12 mouse cellular contexts compared by ENCODE assay signal in genomic region chr7:119760527-119760951, GRCm38 (mm10). TPM values are rescaled to one million over a fixed set of nuclear protein-coding genes. Genes with fewer than 3 reads are reported as not detected.
A peak's percentile ranks its signal among the peaks of the same experiment; 100 is the strongest.
DNase-seq lines count a peak whose midpoint lies in the region; ATAC-seq lines count a peak whose summit lies in the region.
"Had no signal": no experiment of that assay in that cellular context is flagged by ENCODE, and none has a peak within 500 bp of the region (broad histone marks: within the 10 kb centered on the region; RNA-seq: fewer than 3 reads in every experiment).

TSS of gene Acsm3 (plus strand) at chr7:119760923.

- no peak within 1 kb of the TSS for H3K27ac ChIP-seq in kidney, embryonic 15.5 days
- H3K27ac ChIP-seq in liver, embryonic 15.5 days (replicated peaks): no peak within 1 kb of the TSS
- H3K27ac ChIP-seq in neural tube, embryonic 15.5 days (replicated peaks): no peak within 1 kb of the TSS
- H3K27ac ChIP-seq: hindbrain, embryonic 12.5 days; midbrain, embryonic 13.5 days had no signal

- peak within 1 kb of the TSS; percentile 34 for H3K4me2 ChIP-seq in kidney, embryonic 15.5 days
- H3K4me2 ChIP-seq in liver, embryonic 15.5 days: peak within 1 kb of the TSS; percentile 34
- no peak within 1 kb of the TSS for H3K4me2 ChIP-seq in neural tube, embryonic 15.5 days
- H3K4me2 ChIP-seq: hindbrain, embryonic 12.5 days; midbrain, embryonic 13.5 days had no signal

- H3K27me3 ChIP-seq in kidney, embryonic 15.5 days: no peaks in the 10 kb centered on the region
- no peaks in the 10 kb centered on the region for H3K27me3 ChIP-seq in liver, embryonic 15.5 days
- H3K27me3 ChIP-seq in neural tube, embryonic 15.5 days (replicated peaks): no peaks in the 10 kb centered on the region
- H3K27me3 ChIP-seq: hindbrain, embryonic 12.5 days; midbrain, embryonic 13.5 days had no signal

- DNase-seq in adrenal gland, adult (ENCODE audit: inconsistent age in 2 of 2, low spot score in 1 of 2): peak; percentile 30 to 79
- peak; percentile 46 to 55 for DNase-seq in adrenal gland, postnatal 36 days
- DNase-seq in thymus, postnatal 25 days: no peak
- DNase-seq in c-Kit-positive CD71-positive TER-119-positive erythroid progenitor cells, embryonic 14.5 days (ENCODE audit: low spot score): no peak
- DNase-seq in layer of hippocampus, adult 9-11 months: no peak
- DNase-seq: right cerebral cortex, postnatal 25 days had no signal

- no peak within 1 kb of the TSS for H3K9ac ChIP-seq in kidney, embryonic 15.5 days
- no peak within 1 kb of the TSS for H3K9ac ChIP-seq in liver, embryonic 15.5 days
- H3K9ac ChIP-seq in neural tube, embryonic 15.5 days (replicated peaks): no peak within 1 kb of the TSS
- H3K9ac ChIP-seq: hindbrain, embryonic 12.5 days; midbrain, embryonic 13.5 days had no signal

- ATAC-seq in kidney, embryonic 15.5 days (replicated peaks; ENCODE audit: low FRiP score): peak; percentile 67
- ATAC-seq in liver, embryonic 15.5 days (ENCODE audit: insufficient read depth): peak; percentile 70
- ATAC-seq in neural tube, embryonic 15.5 days (ENCODE audit: low FRiP score): no peak
- ATAC-seq: CD4-positive, CD25-positive, alpha-beta regulatory T cell, adult 4 months; midbrain, embryonic 13.5 days had no signal

- H3K9me3 ChIP-seq in kidney, embryonic 15.5 days (replicated peaks): no peaks in the 10 kb centered on the region
- H3K9me3 ChIP-seq in liver, embryonic 15.5 days (replicated peaks): no peaks in the 10 kb centered on the region
- H3K9me3 ChIP-seq in neural tube, embryonic 15.5 days (replicated peaks): no peaks in the 10 kb centered on the region
- H3K9me3 ChIP-seq: hindbrain, embryonic 12.5 days; midbrain, embryonic 13.5 days had no signal

- 20% methylated on average over 11 of the region's 11 CpGs for WGBS in kidney, embryonic 15.5 days
- 53% methylated on average over 11 of the region's 11 CpGs for WGBS in liver, embryonic 15.5 days (ENCODE audit: insufficient replicate concordance)
- 79% methylated on average over 11 of the region's 11 CpGs for WGBS in neural tube, embryonic 15.5 days

- no peaks in the 10 kb centered on the region for H3K36me3 ChIP-seq in kidney, embryonic 15.5 days
- H3K36me3 ChIP-seq in liver, embryonic 15.5 days (replicated peaks): no peaks in the 10 kb centered on the region
- H3K36me3 ChIP-seq in neural tube, embryonic 15.5 days: no peaks in the 10 kb centered on the region
- H3K36me3 ChIP-seq: hindbrain, embryonic 12.5 days; midbrain, embryonic 13.5 days had no signal

- H3K4me1 ChIP-seq in kidney, embryonic 15.5 days: no peaks in the 10 kb centered on the region
- no peaks in the 10 kb centered on the region for H3K4me1 ChIP-seq in liver, embryonic 15.5 days (replicated peaks)
- no peaks in the 10 kb centered on the region for H3K4me1 ChIP-seq in neural tube, embryonic 15.5 days
- H3K4me1 ChIP-seq: hindbrain, embryonic 12.5 days; midbrain, embryonic 13.5 days had no signal

- no peak within 1 kb of the TSS for H3K4me3 ChIP-seq in kidney, embryonic 15.5 days (replicated peaks)
- no peak within 1 kb of the TSS for H3K4me3 ChIP-seq in liver, embryonic 15.5 days (replicated peaks)
- no peak within 1 kb of the TSS for H3K4me3 ChIP-seq in neural tube, embryonic 15.5 days (replicated peaks)
- H3K4me3 ChIP-seq: hindbrain, embryonic 12.5 days; midbrain, embryonic 13.5 days had no signal

RNA-seq across cellular contexts. Expression of gene Acsm3, which starts in this region (rescaled TPM):
- 10 to 100 TPM; 24.0 to 47.6 TPM for total RNA-seq in adrenal gland, postnatal 36 days (2021)
- polyA plus RNA-seq in kidney, embryonic 15.5 days (2015; fragmentation: Nextera tagmentation; extraction: Ambion mirVana): 0.61 and 1.3 TPM in 2 replicates
- polyA plus RNA-seq in liver, embryonic 15.5 days (2015; fragmentation: Nextera tagmentation; extraction: Ambion mirVana): 3.2 and 5.4 TPM in 2 replicates
- polyA plus RNA-seq in neural tube, embryonic 15.5 days (2015; fragmentation: Nextera tagmentation; extraction: Ambion mirVana): 0.51 TPM in 1 of 2 replicates, not detected in the other

Comparison
In these comparisons a context has a peak if more than half of its experiments do, and no peak if none do; other contexts are left out.
1. DNase-seq: peak in adrenal gland, adult (2 of 2) and adrenal gland, postnatal 36 days (2 of 2); none in thymus, postnatal 25 days (single experiment), c-Kit-positive CD71-positive TER-119-positive erythroid progenitor cells, embryonic 14.5 days (single experiment) and layer of hippocampus, adult 9-11 months (single experiment).